Mouse (Mus musculus): ENCODE results near the gene Scd3.
A peak's percentile ranks its signal among the peaks of the same experiment; 100 is the strongest.

Gene Scd3

DNA sequence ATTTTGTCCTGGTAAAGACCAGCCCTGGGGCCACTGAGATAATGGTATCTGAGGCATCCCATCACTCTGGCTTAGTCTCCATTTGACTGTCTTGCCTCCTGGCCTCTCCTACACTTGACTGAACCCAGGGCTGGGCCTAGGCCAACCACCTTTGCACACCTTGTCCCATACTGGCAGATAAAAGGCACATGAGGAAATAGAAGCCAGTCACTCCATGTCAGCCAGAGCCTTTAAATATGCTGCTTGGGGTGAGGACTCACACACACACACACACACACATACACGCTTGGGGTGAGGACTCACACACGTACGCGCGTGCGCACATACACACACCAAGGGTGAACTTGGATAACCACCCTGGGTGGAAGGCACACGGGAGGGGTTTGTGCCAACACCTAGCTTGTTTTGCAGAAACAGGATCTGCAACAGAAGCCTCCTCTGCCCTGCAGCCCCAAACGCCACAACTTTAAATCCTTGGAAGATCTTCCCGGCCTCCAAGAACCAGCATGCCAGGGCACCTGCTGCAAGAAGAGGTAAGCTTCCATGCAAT is at the start of gene Scd3:
Gene Scd3, plus strand, starts transcription at position 255 of the 550 bp plus-strand sequence.
- DNase-seq = no peak

DNA sequence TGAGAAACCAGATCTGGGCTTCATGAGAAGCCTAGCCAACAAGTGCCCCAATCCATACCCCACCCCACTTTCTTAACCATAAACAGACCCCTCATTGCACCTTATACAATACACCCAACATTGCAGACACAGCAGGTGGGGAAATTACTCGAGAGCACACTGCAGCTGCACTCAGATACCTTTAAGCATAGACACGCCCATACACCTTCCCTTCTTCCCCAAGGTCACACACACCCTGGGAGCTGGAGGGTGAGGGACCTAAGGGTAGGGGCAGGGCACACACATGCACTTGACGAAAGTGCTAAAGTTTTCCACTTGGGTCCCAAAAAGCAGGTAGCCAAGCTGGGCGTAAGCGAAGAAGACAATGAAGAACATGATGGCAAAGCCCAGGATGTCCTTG is 49.3 kb upstream of the Scd3 start:
- no peak for DNase-seq

DNA sequence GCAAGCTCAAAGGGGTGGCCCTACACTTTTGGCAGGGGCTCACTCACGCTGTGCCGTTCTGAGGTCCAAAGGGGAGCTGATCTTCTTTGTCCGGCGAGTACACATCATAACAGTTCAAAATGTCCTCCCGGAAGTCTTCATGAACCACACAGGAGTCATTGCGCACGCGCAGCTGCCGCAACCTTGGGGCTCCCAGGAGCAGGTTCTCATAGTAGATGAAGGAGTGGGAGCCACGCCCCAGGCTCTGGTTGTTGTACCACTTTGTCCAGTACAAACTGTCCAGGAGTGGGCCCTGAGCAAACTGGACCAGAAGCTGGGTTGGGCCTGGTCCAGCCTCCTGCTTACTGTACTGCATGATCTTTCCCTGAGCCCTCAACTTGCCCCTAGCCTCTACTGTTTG is 46.1 kb upstream of the Scd3 start:
- DNase-seq = no peak

DNA sequence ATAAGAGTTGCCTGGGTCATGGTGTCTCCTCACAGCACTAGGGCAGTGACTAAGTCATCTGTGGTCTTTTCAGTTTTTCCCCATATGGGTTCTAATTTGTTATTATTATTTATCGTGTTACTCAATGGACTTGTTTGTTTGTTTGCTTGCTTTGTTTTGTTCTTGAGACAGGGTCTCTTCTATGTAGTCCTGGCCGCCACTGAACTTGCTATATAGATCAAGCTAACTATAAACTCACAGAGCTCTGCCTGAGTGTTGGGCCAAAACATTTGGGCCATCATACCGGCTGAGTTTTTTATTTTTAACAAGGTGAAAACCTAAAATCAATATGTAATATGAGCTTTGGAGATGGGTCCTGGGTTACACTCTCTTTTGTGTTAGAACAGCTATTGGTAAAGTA is 43.7 kb upstream of the Scd3 start:
- DNase-seq = no peak

DNA sequence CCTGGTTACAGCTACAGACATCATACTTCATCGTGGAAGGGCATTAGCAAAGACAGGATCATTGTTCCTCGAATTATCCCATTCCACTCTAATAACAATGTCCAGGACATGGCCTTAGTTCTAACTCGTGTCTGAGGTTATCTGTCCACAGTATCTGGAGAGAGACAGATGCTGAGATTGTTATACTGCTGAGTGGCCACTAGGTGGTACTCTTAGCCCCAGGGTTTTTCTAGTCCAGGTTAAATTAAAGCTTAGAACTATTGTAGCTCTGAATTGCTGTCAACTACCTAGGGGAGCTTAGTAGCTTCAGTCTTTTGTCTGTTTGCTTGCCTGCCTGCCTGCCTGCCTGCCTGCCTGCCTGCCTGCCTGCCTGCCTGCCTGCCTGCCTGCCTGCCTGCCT is 41.6 kb upstream of the Scd3 start:
- DNase-seq = no peak

DNA sequence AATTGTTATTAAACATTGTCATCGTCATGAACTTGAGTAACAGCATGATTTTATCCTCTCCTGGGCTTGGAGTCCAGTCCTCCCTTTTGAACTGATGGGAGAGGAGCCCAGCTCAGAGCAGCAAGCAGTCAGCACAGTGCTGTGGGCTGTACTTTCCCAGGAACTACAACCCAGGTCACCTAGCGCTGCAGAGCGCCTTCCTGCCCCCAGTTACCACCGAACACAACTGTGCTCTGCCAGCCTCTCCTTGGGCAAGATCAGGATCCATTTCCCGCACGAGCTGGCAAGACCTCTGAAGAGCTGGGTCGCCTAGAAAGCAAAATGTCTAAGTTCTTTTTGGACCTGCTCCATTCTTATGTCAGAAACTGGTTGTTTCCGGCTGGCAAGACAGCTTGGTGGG is 28.2 kb upstream of the Scd3 start:
- no peak for DNase-seq

DNA sequence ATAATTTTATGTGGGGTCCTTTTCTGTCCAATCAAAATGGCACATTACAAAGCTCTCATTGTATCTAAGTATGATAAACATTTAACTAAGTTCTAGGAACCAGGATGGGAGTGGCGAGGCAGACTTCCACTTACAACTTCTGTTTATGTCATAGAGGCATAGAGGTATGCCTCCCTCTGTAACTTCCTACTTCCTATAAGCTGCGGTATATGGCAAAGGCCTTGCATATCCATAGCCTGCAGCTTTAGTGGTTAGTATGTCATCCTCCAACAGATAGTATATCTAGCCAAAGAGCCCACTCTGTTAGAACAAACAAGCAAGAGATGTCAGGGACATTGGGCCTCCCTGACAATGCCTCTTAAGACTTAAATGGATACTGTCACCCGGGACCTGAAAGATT is 26.3 kb upstream of the Scd3 start:
- DNase-seq = no peak

DNA sequence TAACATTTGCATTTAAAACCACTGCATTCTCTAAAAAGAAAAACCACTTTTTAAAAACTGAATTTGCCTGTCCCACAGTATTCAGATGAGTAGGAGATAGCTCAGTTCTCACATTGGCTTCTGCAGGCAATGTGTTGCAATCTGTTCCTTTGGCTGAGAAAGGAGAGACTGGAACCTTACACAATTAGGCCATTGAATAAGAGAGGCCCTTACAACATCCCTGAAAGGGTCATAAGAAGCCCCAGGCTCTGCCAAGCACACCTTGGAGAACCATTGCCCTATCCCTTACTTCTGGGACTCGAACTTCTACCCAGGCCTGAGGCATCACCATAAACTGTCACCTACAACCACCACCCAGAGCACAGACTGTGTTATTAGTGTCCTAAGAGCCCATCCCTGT is 22.6 kb upstream of the Scd3 start:
- DNase-seq = no peak

DNA sequence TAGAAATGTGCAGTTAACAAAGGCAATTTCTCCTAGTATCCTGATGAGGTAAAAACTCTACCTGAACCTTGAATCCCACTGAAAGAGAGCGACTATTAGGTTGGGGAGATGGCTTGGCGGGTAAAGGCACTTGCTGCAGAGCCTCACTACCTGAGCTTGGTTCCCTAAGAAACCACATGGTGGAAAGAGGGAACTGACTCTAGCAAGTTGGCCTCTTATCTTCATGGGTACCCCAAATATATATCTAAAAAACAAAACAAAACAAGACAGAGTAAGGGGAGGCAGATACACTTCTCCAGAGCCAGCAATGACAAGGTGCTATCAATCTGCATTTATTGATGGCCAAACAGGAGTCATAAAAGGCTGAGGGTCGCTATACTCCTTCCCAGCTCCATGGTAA is 19.1 kb upstream of the Scd3 start:
- DNase-seq = no peak

DNA sequence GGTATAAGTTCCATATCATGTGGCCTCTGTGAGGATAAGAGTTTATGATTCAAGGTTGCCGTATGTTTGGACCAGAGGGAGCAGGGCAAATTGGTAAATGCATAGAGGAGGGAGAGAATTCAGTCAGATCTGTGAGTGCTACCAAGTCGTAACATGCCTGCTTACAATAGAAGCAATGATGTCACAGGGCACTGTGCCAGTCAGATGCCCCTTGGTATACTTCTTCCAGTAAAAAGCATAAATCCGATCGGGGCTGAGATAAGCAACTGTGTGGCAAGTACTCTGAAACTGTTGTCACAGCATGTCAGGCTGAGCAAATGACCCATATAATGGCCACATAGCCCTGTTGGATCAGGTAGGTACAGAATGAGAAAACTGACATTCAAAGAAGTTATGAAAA is 14.0 kb upstream of the Scd3 start:
- no peak for DNase-seq

DNA sequence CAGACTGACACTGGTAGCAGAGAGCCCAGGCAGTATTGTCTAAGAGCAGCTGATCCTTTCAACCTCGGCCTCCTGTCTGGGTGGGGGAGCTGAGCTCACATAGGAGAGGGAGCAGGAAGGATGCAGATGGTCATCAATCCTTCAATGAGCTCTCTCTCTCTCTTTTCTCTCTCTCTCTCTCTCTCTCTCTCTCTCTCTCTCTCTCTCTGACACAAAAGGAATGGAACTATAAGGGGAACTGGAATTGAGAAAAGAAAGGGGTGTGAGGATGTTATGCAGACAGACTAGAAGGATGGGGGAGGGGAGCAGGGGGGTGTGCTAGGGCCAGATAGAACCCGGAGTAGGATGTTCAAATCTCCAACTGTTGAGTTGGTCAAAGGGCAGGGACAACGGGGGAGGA is 10.7 kb upstream of the Scd3 start, which contains the start of gene Pkd2l1:
Gene Pkd2l1, minus strand, starts transcription at position 101 of the 400 bp plus-strand sequence.
- no peak for DNase-seq

DNA sequence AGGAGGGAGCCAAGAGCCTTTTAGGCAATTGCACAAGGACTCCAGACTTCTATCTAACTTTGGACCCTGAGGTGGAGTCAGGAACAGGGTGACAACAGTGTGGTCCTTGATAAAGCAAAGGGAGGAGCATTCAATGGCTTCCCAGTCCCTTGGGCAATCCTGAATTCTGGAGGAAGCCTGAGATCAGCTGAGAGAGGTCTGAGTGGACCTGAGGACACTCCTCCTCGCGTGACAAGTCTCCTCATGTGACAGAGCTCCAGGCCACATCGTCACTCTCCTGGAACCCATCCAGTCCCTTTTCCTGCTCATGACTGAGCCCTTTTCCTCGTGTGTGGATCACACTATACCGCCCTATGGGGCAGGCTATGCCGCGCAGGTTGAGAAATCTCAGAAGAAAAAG is 9.2 kb upstream of the Scd3 start:
- DNase-seq = no peak

DNA sequence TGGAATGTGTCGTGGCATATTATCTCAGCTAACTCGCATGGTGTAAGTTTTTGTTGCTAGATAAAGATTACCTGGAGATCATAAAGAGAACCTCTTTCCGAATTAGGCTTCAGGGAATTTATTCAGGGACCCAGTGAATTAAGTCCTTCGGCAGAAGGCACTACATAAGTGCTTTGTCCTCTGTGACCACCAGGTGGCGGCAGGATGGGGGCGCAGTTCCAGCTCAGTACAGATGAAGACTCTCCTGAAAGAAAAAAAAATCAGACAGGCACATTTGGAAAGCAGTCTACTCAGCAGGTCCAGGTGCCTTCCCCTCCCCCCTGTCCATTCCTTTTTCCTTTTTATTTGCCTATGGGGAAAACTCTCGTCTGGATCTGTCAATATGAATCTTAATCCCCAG is 7.9 kb upstream of the Scd3 start:
- peak; percentile 30 to 63 for DNase-seq

DNA sequence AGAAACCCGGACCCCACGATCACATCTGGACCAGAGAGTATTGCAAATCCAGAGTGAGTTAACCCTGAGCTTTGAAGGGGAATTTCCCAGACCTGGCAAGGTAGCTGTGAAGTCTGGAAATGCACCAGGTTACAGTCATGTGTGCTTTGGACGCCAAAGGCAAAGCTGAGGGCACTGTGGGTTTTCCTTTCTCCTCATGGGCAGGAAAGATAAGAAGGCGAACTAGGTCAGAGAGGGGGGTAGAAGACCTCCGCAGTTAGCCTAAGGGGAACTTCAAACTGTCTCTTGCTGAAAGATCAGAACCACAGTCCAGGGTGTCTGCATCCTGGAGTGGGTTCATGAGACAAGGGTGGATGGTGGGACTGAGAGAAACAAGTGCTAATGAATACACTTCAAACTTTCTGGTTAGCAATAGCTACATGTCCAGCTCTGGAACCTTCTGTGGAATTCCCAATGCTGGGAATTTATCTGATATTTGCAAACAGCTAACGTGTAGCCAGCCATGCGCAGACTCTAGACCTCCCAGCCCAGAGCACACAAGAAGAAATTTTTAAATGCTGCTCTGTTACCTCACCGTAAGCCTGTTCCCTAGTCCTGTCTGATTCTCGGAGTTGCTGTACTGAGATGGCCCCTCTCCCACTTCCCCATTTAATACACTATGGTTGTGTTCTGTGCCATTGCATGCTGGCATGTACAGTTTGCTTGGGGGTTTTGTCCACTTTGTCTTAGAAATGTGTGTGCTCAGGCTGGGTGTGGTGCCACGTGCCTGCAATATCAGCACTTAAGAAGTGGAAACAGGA is 5.8 kb upstream of the Scd3 start:
- DNase-seq = no peak

DNA sequence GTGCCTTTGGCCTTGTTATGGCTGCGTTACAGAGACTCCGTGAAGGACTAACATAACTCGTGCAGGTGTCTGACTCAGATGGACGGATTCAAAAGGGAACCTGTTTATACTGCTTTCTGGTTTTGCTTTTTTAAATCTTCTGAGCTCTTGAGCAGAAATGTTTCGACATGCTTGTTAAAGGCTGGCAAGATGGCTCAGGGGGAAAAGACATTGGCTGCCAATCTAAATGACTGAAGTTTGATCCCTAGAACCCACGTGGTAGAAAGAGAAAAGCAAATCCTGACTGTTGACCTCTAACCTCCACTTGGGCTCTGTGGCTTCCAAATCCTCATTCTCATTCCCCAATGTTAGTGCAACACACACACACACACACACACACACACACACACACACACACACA is 4.6 kb upstream of the Scd3 start:
- DNase-seq = no peak

DNA sequence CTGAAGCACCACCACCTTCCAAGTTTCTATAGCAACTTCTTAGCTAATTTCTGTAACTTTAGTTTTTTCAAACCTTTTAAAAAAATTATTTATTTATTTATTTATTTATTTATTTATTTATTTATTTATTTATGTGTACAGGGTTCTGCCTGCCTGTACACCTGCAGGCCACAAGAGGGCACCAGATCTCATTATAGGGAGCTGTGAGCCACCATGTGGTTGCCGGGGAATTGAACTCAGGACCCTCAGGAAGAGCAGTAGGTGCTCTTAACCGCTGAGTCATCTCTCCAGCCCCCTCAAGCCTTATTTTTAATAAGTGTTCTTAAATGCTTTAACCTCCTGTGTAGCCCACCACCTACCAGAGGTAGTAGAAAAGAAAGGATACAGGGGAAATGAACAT is 4.1 kb upstream of the Scd3 start:
- no peak for DNase-seq

DNA sequence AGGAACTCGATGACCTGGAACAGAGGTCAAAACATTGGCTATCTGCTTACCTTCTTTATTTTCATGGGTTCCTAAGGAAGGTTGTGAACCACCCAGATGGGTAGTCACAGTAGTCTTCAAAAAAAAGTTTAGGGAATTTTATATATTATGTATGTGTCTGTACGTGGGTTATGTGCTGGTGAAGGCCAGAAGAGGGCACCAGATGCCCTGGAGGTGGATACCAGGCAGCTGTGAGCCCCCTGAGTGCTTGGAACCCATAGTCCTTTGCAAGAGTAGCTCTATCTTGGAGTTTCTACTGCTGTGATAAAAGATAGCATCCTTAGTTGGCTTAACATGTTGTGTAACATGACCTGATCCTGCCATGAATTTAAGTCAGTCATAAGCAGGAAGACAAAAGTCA is 4.0 kb downstream of the Scd3 start:
- DNase-seq = no peak

DNA sequence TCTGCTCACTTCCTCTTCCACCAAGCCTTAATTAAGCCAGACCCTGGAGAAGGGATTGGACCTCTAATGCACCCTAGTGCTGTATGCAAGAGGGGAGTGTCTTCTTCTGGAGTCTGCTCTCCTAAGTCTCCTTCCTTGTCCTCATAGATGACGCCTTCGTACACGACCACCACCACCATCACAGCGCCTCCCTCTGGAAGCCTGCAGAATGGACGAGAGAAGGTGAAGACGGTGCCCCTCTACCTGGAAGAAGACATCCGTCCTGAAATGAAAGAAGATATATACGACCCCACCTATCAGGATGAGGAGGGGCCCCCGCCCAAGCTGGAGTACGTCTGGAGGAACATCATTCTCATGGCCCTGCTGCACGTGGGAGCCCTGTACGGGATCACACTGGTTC is 12.2 kb downstream of the Scd3 start:
- no peak for DNase-seq

DNA sequence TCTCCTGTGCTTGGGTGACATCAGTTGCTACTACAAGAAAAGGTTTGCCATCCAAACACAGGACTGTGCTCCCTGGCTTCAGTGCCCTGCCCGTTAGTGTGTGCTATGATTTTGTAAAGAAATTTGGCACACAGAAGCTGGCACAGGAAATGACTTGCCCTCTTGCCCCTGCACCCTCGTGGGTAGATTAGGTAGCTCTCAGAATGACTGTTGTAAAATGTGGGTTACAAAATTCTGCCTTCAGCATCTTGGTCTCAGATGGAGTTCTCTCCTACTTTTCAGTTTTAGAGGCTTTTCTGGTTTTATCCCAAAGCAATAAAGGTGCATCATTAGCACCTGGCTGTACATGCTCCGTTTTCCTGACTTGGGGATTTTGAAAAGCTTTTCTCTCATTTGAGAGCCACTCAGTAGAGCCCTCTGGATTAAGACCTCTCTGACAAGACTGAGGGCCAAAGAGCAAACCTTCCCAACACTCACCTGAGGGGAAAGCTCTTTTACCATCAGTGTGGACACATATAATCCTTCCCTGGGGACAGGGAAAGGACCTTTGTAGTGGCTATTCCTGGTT is 15.0 kb downstream of the Scd3 start:
- no peak for DNase-seq

DNA sequence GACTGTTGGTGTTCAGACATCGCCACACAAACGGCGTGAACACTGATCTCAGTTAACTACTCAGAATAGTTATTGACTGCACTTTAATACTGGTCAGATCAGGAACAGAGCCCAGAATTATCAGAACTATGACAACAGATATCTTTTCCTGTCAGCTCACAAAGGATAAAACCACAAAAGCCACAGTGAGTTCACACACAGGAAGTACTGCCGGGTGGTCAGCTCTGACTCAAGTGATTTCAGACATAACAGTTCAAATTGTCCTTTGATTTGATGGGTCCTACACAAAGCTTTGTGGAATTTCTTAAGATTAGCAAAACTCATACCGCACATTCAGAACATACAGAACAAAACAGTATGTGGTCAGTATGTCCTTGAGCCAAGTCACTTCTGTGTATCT is 22.7 kb downstream of the Scd3 start:
- DNase-seq = no peak

DNA sequence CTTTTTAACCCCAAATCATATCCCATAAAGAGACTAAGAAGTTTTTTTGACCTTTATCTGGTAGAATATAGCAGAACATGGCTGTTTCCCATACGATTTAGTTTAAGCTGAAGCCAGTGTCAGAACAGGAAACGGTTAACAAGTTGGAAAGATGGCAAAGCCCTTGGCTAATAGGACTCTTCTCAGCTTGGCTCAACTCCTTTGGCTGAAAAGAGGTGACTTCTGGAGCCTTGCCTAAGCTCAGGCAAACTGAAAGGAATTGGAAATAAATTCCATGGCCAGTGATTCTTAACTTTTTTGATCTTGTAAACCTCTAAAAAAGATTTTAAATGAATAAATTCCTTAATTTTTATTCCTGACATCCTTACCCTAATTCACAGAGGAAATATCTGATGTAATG is 26.7 kb downstream of the Scd3 start:
- no peak for DNase-seq

DNA sequence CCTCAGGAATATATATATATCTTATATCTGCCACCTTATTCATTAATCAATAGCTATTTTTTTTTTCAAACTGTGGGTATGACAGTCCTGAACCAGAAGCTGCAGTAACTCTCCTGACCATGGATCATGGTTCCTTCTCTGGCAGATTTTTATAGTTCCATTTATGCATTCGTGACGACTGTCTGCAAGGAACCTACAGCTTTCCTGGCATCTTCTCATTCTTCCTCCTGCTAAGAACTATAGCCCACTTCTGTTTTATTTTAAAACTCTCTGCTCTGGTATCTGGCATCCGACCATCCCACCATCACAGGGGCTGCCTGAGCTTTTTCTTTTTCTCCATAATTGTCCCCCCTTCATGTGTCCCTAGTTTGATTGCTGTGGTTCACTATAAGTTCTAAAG is 27.1 kb downstream of the Scd3 start:
- no peak for DNase-seq

DNA sequence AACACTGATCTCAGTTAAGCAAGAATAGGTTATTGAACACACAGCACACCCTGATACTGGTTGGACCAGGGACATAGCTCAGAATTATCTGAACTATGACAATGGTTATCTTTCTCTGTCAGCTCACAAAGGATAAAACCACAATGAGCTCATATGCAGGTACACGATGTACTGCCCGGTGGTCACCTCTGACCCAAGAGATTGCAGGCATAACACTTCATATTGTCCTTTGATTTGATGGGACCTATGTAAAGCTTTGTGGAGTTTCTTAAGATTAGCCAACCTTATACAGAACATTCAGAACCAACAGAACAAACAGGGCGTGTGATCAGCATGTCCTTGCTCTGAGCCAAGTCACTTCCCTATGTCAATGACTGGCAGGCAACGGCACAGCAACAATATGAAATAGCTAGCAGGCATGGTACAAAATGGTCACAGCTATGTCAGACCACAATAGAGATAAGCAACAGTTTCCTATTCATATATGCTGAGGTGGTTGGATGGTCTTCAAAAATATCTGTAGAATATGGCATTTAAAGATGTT is 28.6 kb downstream of the Scd3 start:
- DNase-seq = no peak

DNA sequence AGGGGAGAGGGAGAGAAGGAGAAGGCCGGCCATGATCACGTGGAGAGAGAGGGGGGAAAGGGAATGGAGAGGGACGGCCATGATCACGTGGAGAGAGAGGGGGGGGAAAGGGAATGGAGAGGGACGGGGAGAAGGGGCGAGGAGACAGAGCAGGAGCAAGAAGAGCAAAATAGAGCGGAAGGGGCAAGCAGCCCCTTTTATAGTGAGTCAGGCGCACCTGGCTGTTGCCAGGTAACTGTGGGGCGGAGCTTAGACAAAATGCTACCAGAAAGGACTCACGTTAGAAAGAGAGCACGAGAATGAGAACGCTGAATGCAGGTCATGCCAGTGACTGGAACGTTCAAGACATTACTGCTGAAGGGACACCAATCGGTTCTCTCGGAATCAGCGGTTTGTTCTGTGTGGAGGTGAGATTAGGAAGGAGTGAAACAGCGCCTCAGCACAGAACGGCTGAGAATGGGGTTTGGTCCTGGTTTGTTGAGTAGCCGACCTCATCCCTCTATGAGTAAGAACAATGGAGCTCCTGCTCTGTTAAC is 34.5 kb downstream of the Scd3 start:
- DNase-seq = no peak

All from kidney, adult 8-10 months (tissue).